Mouse (Mus musculus) limb, embryonic 11.5 days (tissue): ENCODE measurements at regions not wholly inside any gene's neighbourhood (a gene's known extent, or its start where the extent isn't known, plus 50 kb on each side); places are given as distances from the start of the nearest gene placed in this dataset.
A peak's percentile ranks its signal among the peaks of the same experiment; 100 is the strongest.
"Not testable (repeated sequence)": the region's sequence is repeated elsewhere in the genome, so short reads cannot be mapped to it uniquely, and the experiment has no call there.

Experiments used
- ATAC-seq: fragments of 200-750 bp; cut with Nextera tagmentation; 2 replicates; pipeline ENCODE4 v1.8.0; 2017; ENCODE audit warnings: low read depth; ENCODE audit not compliant: insufficient number of reproducible peaks, low FRiP score, low TSS enrichment
- DNase-seq: peaks from one replicate; pipeline ENCODE4 v3.0.0-alpha.2; 2015; ENCODE audit warnings: low spot score
- H3K27ac ChIP-seq: fragments of 300-500 bp; sonication (generic); replicated peaks from 2 replicates; pipeline ENCODE4 v1.5.1; 2014; ENCODE audit warnings: low read depth, mild to moderate bottlenecking, low read length
- H3K27me3 ChIP-seq: fragments of 300-500 bp; sonication (generic); 2 replicates; pipeline ENCODE4 v1.6.1; 2014; ENCODE audit warnings: mild to moderate bottlenecking, low read length, mixed read lengths; ENCODE audit not compliant: control insufficient read depth, insufficient read depth
- H3K36me3 ChIP-seq: fragments of 300-500 bp; sonication (generic); 2 replicates; pipeline ENCODE4 v1.6.1; 2014; ENCODE audit warnings: mild to moderate bottlenecking, low read length, moderate library complexity, mixed read lengths; ENCODE audit not compliant: control insufficient read depth, insufficient read depth
- H3K4me1 ChIP-seq: fragments of 300-500 bp; sonication (generic); 2 replicates; pipeline ENCODE4 v1.6.1; 2014; ENCODE audit warnings: low read length, mixed read lengths; ENCODE audit not compliant: control insufficient read depth, insufficient read depth
- H3K4me2 ChIP-seq: fragments of 300-500 bp; sonication (generic); 2 replicates; pipeline ENCODE4 v1.6.1; 2014; ENCODE audit warnings: low read depth, mild to moderate bottlenecking, moderate library complexity; ENCODE audit not compliant: severe bottlenecking
- H3K4me3 ChIP-seq: fragments of 300-500 bp; sonication (generic); 2 replicates; pipeline ENCODE4 v1.5.1; 2014; ENCODE audit warnings: low read depth, low read length
- H3K9ac ChIP-seq: fragments of 300-500 bp; sonication (generic); 2 replicates; pipeline ENCODE4 v1.6.1; 2014; ENCODE audit warnings: mild to moderate bottlenecking, low read length
- H3K9me3 ChIP-seq: fragments of 300-500 bp; sonication (generic); 2 replicates; pipeline ENCODE4 v1.6.1; 2016; ENCODE audit warnings: low read length; ENCODE audit not compliant: control insufficient read depth
- WGBS: fragments of 180-500 bp; shearing (Covaris S2); extraction: QIAGEN DNeasy Blood & Tissue Kit; methylation state at CpG from one replicate; pipeline ENCODE4 v1.1.7; 2014; 5-methylcytosine and 5-hydroxymethylcytosine counted together

- H3K4me2 ChIP-seq: no peak overlapping the region
- H3K9me3 ChIP-seq: no peaks in the 10 kb centered on the region
- H3K27me3 ChIP-seq: no peaks in the 10 kb centered on the region
- no peak overlapping the region for H3K4me3 ChIP-seq
- WGBS: 65% methylated on average over 5 of the region's 5 CpGs
- no peak overlapping the region for H3K9ac ChIP-seq
- H3K36me3 ChIP-seq: no peaks in the 10 kb centered on the region
- no peaks in the 10 kb centered on the region for H3K4me1 ChIP-seq
- DNase-seq: no peak
- H3K27ac ChIP-seq: no peak overlapping the region
- no peak for ATAC-seq
These were observed 686.0 kb upstream of the Ghitm start for GRCm38 (mm10) chr14:37820918-37821632.

- Histone ChIP-seq H3K27me3 (no peaks in the 10 kb centered on the region), H3K4me2 (no peak overlapping the region), H3K9ac (no peak overlapping the region), H3K27ac (no peak overlapping the region), H3K4me3 (no peak overlapping the region), H3K4me1 (no peaks in the 10 kb centered on the region), H3K9me3 (no peaks in the 10 kb centered on the region), H3K36me3 (no peaks in the 10 kb centered on the region)
- DNase-seq (peak; percentile 57), ATAC-seq (no peak)
- 21% methylated on average over 7 of the region's 7 CpGs for WGBS
These were observed 684.9 kb upstream of the Ghitm start for GRCm38 (mm10) chr14:37819959-37820358.

- Histone ChIP-seq H3K27me3 (no peaks in the 10 kb centered on the region), H3K36me3 (no peaks in the 10 kb centered on the region), H3K4me1 (no peaks in the 10 kb centered on the region), H3K27ac (no peak overlapping the region), H3K4me3 (no peak overlapping the region), H3K4me2 (no peak overlapping the region), H3K9me3 (no peaks in the 10 kb centered on the region), H3K9ac (no peak overlapping the region)
- WGBS: 93% methylated on average over 2 of the region's 2 CpGs
- DNase-seq (no peak), ATAC-seq (no peak)
These were observed 660.6 kb upstream of the Ghitm start for GRCm38 (mm10) chr14:37795642-37796041.

- Histone ChIP-seq H3K9me3 (no peaks in the 10 kb centered on the region), H3K27ac (no peak overlapping the region), H3K4me3 (no peak overlapping the region), H3K9ac (no peak overlapping the region), H3K4me2 (no peak overlapping the region), H3K4me1 (no peaks in the 10 kb centered on the region), H3K27me3 (no peaks in the 10 kb centered on the region), H3K36me3 (no peaks in the 10 kb centered on the region)
- 81% methylated on average over 1 of the region's 1 CpGs for WGBS
- DNase-seq (no peak), ATAC-seq (no peak)
These were observed 630.7 kb upstream of the Ghitm start for GRCm38 (mm10) chr14:37765729-37766128.

- ATAC-seq, DNase-seq: not testable (repeated sequence)
These were observed 614.6 kb upstream of the Ghitm start for GRCm38 (mm10) chr14:37749661-37750060.

GRCm38 (mm10) chr14:37749162-37749561 lies 614.1 kb upstream of the Ghitm start:
- Histone ChIP-seq H3K27me3 (no peaks in the 10 kb centered on the region), H3K36me3 (no peaks in the 10 kb centered on the region), H3K9ac (no peak overlapping the region), H3K4me1 (no peaks in the 10 kb centered on the region), H3K27ac (no peak overlapping the region), H3K4me2 (no peak overlapping the region), H3K9me3 (no peaks in the 10 kb centered on the region), H3K4me3 (no peak overlapping the region)
- WGBS: 94% methylated on average over 7 of the region's 7 CpGs
- ATAC-seq: no peak
- no peak for DNase-seq

More at GRCm38 (mm10) chr14:37749661-37750060, 614.6 kb upstream of the Ghitm start:
- not testable (repeated sequence) for H3K27me3 ChIP-seq, H3K9me3 ChIP-seq, H3K36me3 ChIP-seq, H3K4me1 ChIP-seq, H3K9ac ChIP-seq, H3K4me3 ChIP-seq, H3K27ac ChIP-seq, H3K4me2 ChIP-seq

- H3K4me3 ChIP-seq: no peak overlapping the region
- no peak overlapping the region for H3K27ac ChIP-seq
- H3K9me3 ChIP-seq: no peaks in the 10 kb centered on the region
- no peaks in the 10 kb centered on the region for H3K4me1 ChIP-seq
- H3K27me3 ChIP-seq: no peaks in the 10 kb centered on the region
- H3K9ac ChIP-seq: no peak overlapping the region
- DNase-seq: no peak
- no peaks in the 10 kb centered on the region for H3K36me3 ChIP-seq
- ATAC-seq: no peak
- no peak overlapping the region for H3K4me2 ChIP-seq
These were observed 608.0 kb upstream of the Ghitm start for GRCm38 (mm10) chr14:37743048-37743447.

- not testable (repeated sequence) for DNase-seq, H3K9ac ChIP-seq, ATAC-seq, H3K4me1 ChIP-seq, H3K27ac ChIP-seq, H3K4me2 ChIP-seq, H3K4me3 ChIP-seq, H3K9me3 ChIP-seq, H3K36me3 ChIP-seq, H3K27me3 ChIP-seq
- WGBS: 93% methylated on average over 1 of the region's 1 CpGs
These were observed 607.4 kb upstream of the Ghitm start for GRCm38 (mm10) chr14:37742426-37742825.
